Comparison of ENCODE assay signal across 10 mouse cellular contexts in the genomic region with DNA sequence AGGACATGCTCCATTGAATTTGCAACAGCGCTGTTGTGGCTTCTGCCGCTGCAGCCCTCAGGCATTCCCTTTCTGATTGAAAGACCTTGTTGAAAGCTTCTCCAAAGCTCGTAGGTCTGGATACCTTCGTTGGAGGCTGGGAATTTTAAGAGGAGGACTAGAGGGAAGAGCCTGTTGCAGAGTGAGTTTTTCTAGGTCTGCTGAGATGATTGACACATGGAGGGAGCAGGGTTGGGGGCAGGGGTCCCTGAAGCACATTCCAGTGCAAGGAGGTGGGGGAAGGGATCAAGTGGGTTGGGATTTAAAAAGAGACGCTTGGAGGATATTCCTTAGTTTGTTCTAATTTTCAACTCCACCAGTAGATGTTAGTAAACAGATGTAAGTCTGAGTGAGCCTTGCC. TPM values are rescaled to one million over a fixed set of nuclear protein-coding genes. Genes with fewer than 3 reads are reported as not detected.
A peak's percentile ranks its signal among the peaks of the same experiment; 100 is the strongest.
DNase-seq lines count a peak whose midpoint lies in the region; ATAC-seq and TF ChIP-seq lines count a peak whose summit lies in the region.
"Had no signal": no experiment of that assay in that cellular context is flagged by ENCODE, and none has a peak within 500 bp of the region (broad histone marks: within the 10 kb centered on the region; RNA-seq: fewer than 3 reads in every experiment).

No protein-coding gene starts in this region.

- no peak for TF ChIP-seq EP300 in lung, postnatal 0 days (IDR thresholded peaks at IDR 0.05)

- H3K4me3 ChIP-seq in gastrocnemius, adult 2 months: peak overlapping the region; percentile 30
- no peak overlapping the region for H3K4me3 ChIP-seq in lung, postnatal 0 days (ENCODE audit: low read depth, low read length)
- peak overlapping the region; percentile 21 for H3K4me3 ChIP-seq in limb, embryonic 13.5 days
- no peak overlapping the region for H3K4me3 ChIP-seq in liver, embryonic 12.5 days

- peak overlapping the region; percentile 34; the same call in 1 of the 2 replicates for H3K4me2 ChIP-seq in lung, postnatal 0 days (replicated peaks; ENCODE audit: low read depth, low read length)
- H3K4me2 ChIP-seq in limb, embryonic 13.5 days (replicated peaks): peak overlapping the region; percentile 90
- H3K4me2 ChIP-seq in liver, embryonic 12.5 days: no peak overlapping the region

- no peak for DNase-seq in gastrocnemius, adult 2 months
- DNase-seq in gastrocnemius, postnatal 25 days: no peak
- no peak for DNase-seq in lung, postnatal 0 days (ENCODE audit: low spot score)
- DNase-seq in lung, postnatal 14 days: no peak
- DNase-seq in retina, postnatal 1 day: peak; percentile 48
- no peak for DNase-seq in frontal cortex, postnatal 10 days (ENCODE audit: low spot score in 2 of 2)
- DNase-seq: layer of hippocampus, adult 9-11 months; thymus, adult 18-20 months had no signal

- WGBS in lung, postnatal 0 days: 30% methylated on average over 5 of the region's 5 CpGs
- WGBS in limb, embryonic 13.5 days: 37% methylated on average over 5 of the region's 5 CpGs
- WGBS in liver, embryonic 12.5 days (ENCODE audit: insufficient replicate concordance): 56% methylated on average over 5 of the region's 5 CpGs

- no peak overlapping the region for H3K27ac ChIP-seq in gastrocnemius, adult 2 months
- no peak overlapping the region for H3K27ac ChIP-seq in lung, postnatal 0 days (ENCODE audit: low read length)
- H3K27ac ChIP-seq in limb, embryonic 13.5 days: no peak overlapping the region
- no peak overlapping the region for H3K27ac ChIP-seq in liver, embryonic 12.5 days

- no peak overlapping the region for H3K9ac ChIP-seq in lung, postnatal 0 days (replicated peaks; ENCODE audit: low read depth)
- peak overlapping the region; percentile 14; the same call in 1 of the 2 replicates for H3K9ac ChIP-seq in limb, embryonic 13.5 days
- no peak overlapping the region for H3K9ac ChIP-seq in liver, embryonic 12.5 days

- no peaks in the 10 kb centered on the region for H3K27me3 ChIP-seq in lung, postnatal 0 days (replicated peaks; ENCODE audit: insufficient read depth, low read length)
- no peaks in the 10 kb centered on the region for H3K27me3 ChIP-seq in limb, embryonic 13.5 days
- peaks cover 14% of the 10 kb centered on the region for H3K27me3 ChIP-seq in liver, embryonic 12.5 days (replicated peaks)

- ATAC-seq in lung, postnatal 0 days: no peak
- no peak for ATAC-seq in limb, embryonic 13.5 days (ENCODE audit: low FRiP score, low read depth)
- no peak for ATAC-seq in liver, embryonic 12.5 days

- no peaks in the 10 kb centered on the region for H3K9me3 ChIP-seq in lung, postnatal 0 days (ENCODE audit: low read length)
- no peaks in the 10 kb centered on the region for H3K9me3 ChIP-seq in limb, embryonic 13.5 days
- H3K9me3 ChIP-seq in liver, embryonic 12.5 days (replicated peaks): no peaks in the 10 kb centered on the region

- H3K4me1 ChIP-seq in lung, postnatal 0 days (ENCODE audit: insufficient read depth, low read depth, low read length): peaks cover 6% of the 10 kb centered on the region; the same call in 1 of the 2 replicates
- H3K4me1 ChIP-seq in limb, embryonic 13.5 days: peaks cover 34% of the 10 kb centered on the region
- H3K4me1 ChIP-seq in liver, embryonic 12.5 days: peaks cover 20% of the 10 kb centered on the region

- no peaks in the 10 kb centered on the region for H3K36me3 ChIP-seq in lung, postnatal 0 days (ENCODE audit: insufficient read depth, low read length)
- 0 out of 2 replicates have a peak, but pooled peaks cover 3% of the 10 kb centered on the region for H3K36me3 ChIP-seq in limb, embryonic 13.5 days
- no peaks in the 10 kb centered on the region for H3K36me3 ChIP-seq in liver, embryonic 12.5 days

- intact Hi-C loops in gastrocnemius, adult 2 months (cut with DNase I): no loop called here

- no peak for TF ChIP-seq CTCF in gastrocnemius, adult 2 months (IDR thresholded peaks at IDR 0.05)
- TF ChIP-seq CTCF in lung, postnatal 0 days (IDR thresholded peaks at IDR 0.05): no peak

RNA-seq across cellular contexts. Expression of a gene that starts 3.1 kb away (rescaled TPM):
- total RNA-seq in gastrocnemius, adult 2 months (2021): 1 to 10 TPM; 1.4 to 1.5 TPM
- total RNA-seq in gastrocnemius, postnatal 25 days (2021): 1 to 10 TPM; 1.1 to 1.2 TPM
- polyA plus RNA-seq in lung, postnatal 0 days (2015; fragmentation: Nextera tagmentation; extraction: Ambion mirVana): 7.7 and 9.7 TPM in 2 replicates
- polyA plus RNA-seq in limb, embryonic 13.5 days (2015; fragmentation: Nextera tagmentation; extraction: Ambion mirVana): 22.2 and 24.7 TPM in 2 replicates
- polyA plus RNA-seq in liver, embryonic 12.5 days (2016; fragmentation: Nextera tagmentation; extraction: Ambion mirVana): 1.5 and 2.1 TPM in 2 replicates

RNA-seq across cellular contexts. Expression of a gene that starts 18.4 kb away (rescaled TPM):
- 10 to 100 TPM; 54.4 to 57.2 TPM for total RNA-seq in gastrocnemius, adult 2 months (2021)
- 10 to 100 TPM; 45.0 to 47.0 TPM for total RNA-seq in gastrocnemius, postnatal 25 days (2021)
- polyA plus RNA-seq in lung, postnatal 0 days (2015; fragmentation: Nextera tagmentation; extraction: Ambion mirVana): 73.3 and 79.6 TPM in 2 replicates
- 91.0 and 93.1 TPM in 2 replicates for polyA plus RNA-seq in limb, embryonic 13.5 days (2015; fragmentation: Nextera tagmentation; extraction: Ambion mirVana)
- 40.3 and 40.9 TPM in 2 replicates for polyA plus RNA-seq in liver, embryonic 12.5 days (2016; fragmentation: Nextera tagmentation; extraction: Ambion mirVana)

Comparison
In these comparisons a context has a peak if more than half of its experiments do, and no peak if none do; other contexts are left out.
1. H3K4me3 ChIP-seq: peak in gastrocnemius, adult 2 months (single experiment) and limb, embryonic 13.5 days (single experiment); none in lung, postnatal 0 days (single experiment) and liver, embryonic 12.5 days (single experiment).